17 mouse cellular contexts compared by ENCODE assay signal in the genomic region with DNA sequence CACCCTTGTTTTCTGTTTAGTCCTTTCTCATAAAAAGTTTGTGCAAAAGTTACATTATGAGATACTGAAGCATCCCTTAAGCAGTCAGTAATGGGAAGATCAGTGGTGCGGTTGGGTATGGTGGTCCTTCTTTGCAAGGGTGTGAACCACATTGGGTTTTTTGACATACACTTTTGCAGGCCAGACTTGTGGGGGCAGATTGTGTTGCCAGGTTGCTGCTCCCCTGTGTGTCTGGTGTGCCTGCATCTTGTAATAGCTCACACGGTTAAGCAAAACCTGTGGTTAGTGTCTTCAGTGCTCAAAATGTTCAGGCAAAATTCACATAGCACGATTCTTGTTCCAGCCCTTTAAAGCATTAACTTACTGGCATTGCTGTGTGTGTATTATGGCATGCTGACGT. TPM values are rescaled to one million over a fixed set of nuclear protein-coding genes. Genes with fewer than 3 reads are reported as not detected.
"Had no signal": no experiment of that assay in that cellular context is flagged by ENCODE, and none has a peak within 500 bp of the region (broad histone marks: within the 10 kb centered on the region; RNA-seq: fewer than 3 reads in every experiment).

No protein-coding gene starts in this region.

- ATAC-seq: midbrain, embryonic 15.5 days had no signal

- H3K9me3 ChIP-seq: intestine, embryonic 15.5 days; megakaryocyte, embryonic 14.5 days; midbrain, embryonic 15.5 days; neural tube, embryonic 13.5 days had no signal

- H3K4me1 ChIP-seq: midbrain, embryonic 15.5 days had no signal

- H3K27ac ChIP-seq: intestine, embryonic 15.5 days; liver, embryonic 14.5 days; midbrain, embryonic 15.5 days; neural tube, embryonic 13.5 days had no signal

- H3K4me2 ChIP-seq: intestine, embryonic 15.5 days; midbrain, embryonic 11.5 days; midbrain, embryonic 15.5 days; neural tube, embryonic 13.5 days had no signal

- H3K4me3 ChIP-seq: intestine, embryonic 15.5 days; megakaryocyte, embryonic 14.5 days; midbrain, embryonic 15.5 days; neural tube, embryonic 13.5 days had no signal

- H3K36me3 ChIP-seq: intestine, embryonic 15.5 days; midbrain, embryonic 15.5 days had no signal

- H3K27me3 ChIP-seq: intestine, embryonic 15.5 days; megakaryocyte, embryonic 14.5 days; midbrain, embryonic 15.5 days; neural tube, embryonic 13.5 days had no signal

- DNase-seq: kidney, postnatal 36 days; layer of hippocampus, adult 9-11 months; left cerebral cortex, postnatal 4 days; lung, adult 18-20 months; lung, postnatal 4 days; right cerebral cortex, postnatal 14 days; thymus, adult 18-20 months; thymus, postnatal 36 days had no signal

- H3K9ac ChIP-seq: intestine, embryonic 15.5 days; liver, embryonic 14.5 days; midbrain, embryonic 15.5 days; neural tube, embryonic 13.5 days had no signal

RNA-seq across cellular contexts. Expression of gene Gpr18, which starts 20.3 kb away (rescaled TPM):
- total RNA-seq: layer of hippocampus, adult 18-20 months; left cerebral cortex, adult 18-20 months; left cerebral cortex, postnatal 10 days; left cerebral cortex, postnatal 4 days had no signal
